Mouse (Mus musculus): ENCODE measurements around the gene Morn5. TPM values are rescaled to one million over a fixed set of nuclear protein-coding genes. Genes with fewer than 3 reads are reported as not detected.
A peak's percentile ranks its signal among the peaks of the same experiment; 100 is the strongest.

The Morn5 gene
- polyA plus RNA-seq, 1 experiment from 2014 or later = 20.2 TPM

DNA sequence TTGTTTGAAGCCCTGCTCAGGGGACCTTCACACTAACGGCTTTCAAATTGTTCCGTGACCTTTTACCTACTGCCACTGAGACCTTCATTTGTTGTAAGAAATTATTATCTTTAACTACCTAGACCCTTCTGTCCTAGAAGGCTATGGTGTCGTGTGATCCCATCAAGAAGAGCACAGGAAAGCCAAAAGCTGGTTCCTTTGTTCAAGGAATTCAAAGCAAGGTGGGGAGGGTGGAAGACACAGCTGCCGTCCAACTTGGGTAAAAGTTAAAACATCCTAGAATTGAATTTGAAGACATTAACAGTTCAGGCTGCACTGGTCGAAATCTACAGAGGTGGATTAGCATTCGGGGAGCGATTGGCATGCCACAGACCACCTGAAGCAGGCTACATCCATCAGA, 15.3 kb upstream of the Morn5 start:
- Histone ChIP-seq H3K9me3 (replicated peaks) (no peaks in the 10 kb centered on the region), H3K27ac (replicated peaks) (no peak overlapping the region), H3K4me1 (no peaks in the 10 kb centered on the region), H3K36me3 (peaks cover 36% of the 10 kb centered on the region), H3K27me3 (no peaks in the 10 kb centered on the region), H3K4me2 (replicated peaks) (no peak overlapping the region), H3K4me3 (replicated peaks) (no peak overlapping the region), H3K9ac (no peak overlapping the region)
- ATAC-seq (ENCODE audit: insufficient number of reproducible peaks, low FRiP score, low TSS enrichment, low read depth) = no peak
- WGBS = 60% methylated on average over 7 of the region's 7 CpGs

DNA sequence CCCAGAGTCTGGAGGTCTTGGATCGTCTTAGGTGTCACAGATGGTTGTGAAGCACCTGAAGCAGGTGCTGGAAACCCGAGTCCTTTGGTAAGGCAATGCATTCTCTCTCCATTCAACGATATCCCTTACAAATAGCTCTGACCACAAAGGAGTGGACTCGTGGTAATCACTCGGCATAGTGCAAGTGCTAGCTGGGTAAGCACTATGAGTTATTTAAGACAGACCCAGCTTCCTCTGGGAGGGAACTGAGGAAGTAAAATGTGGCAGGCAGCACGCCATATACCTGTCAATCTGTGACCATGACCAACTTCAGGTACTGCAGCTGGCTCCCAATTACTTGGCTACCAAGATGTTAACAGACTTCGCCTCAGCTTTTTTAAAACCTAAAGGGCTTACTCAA, 14.4 kb upstream of the Morn5 start:
- Histone ChIP-seq H3K9me3 (replicated peaks) (no peaks in the 10 kb centered on the region), H3K9ac (no peak overlapping the region), H3K4me2 (replicated peaks) (no peak overlapping the region), H3K4me3 (replicated peaks) (no peak overlapping the region), H3K36me3 (peaks cover 41% of the 10 kb centered on the region), H3K27ac (replicated peaks) (no peak overlapping the region), H3K4me1 (peaks cover 3% of the 10 kb centered on the region; the same call in 1 of the 2 replicates), H3K27me3 (no peaks in the 10 kb centered on the region)
- WGBS = 81% methylated on average over 7 of the region's 7 CpGs
- ATAC-seq (ENCODE audit: insufficient number of reproducible peaks, low FRiP score, low TSS enrichment, low read depth) = no peak

DNA sequence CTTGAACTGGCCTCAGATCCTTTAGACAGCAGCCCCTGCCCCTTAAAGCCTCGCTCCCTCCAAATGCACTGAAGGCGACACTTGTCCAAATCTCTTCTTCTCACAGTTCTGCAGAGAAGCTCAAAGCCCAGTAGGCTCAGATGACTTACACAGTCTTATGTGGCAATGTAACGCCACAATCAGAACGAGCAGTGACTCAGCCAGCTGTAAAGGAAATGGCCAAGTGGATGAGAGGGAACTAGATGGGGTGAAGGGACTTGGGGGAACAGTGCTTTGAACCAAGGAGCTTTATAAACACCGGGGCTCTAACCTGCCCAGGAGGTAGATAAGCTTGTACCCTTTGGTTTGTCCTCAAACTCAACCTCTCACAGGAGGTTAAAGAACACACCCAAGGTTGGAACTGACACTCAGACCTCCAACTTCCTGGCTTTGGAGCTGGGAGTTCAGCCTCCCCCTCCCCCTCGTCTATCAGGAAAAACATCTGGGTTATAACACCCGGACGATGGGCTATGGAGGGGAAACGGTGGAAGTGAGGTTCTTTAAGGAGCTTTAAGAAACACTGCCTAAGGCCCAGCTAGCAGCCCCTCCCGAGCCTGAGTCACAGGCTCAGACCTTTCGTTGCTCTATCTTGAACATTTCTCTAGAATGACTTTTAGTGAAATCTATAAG, 13.7 kb upstream of the Morn5 start:
- Histone ChIP-seq H3K4me2 (replicated peaks) (no peak overlapping the region), H3K4me3 (replicated peaks) (no peak overlapping the region), H3K4me1 (peaks cover 3% of the 10 kb centered on the region; the same call in 1 of the 2 replicates), H3K9ac (no peak overlapping the region), H3K36me3 (peaks cover 41% of the 10 kb centered on the region), H3K27ac (replicated peaks) (no peak overlapping the region), H3K27me3 (no peaks in the 10 kb centered on the region), H3K9me3 (replicated peaks) (no peaks in the 10 kb centered on the region)
- ATAC-seq (ENCODE audit: insufficient number of reproducible peaks, low FRiP score, low TSS enrichment, low read depth) = no peak
- 73% methylated on average over 11 of the region's 11 CpGs for WGBS

DNA sequence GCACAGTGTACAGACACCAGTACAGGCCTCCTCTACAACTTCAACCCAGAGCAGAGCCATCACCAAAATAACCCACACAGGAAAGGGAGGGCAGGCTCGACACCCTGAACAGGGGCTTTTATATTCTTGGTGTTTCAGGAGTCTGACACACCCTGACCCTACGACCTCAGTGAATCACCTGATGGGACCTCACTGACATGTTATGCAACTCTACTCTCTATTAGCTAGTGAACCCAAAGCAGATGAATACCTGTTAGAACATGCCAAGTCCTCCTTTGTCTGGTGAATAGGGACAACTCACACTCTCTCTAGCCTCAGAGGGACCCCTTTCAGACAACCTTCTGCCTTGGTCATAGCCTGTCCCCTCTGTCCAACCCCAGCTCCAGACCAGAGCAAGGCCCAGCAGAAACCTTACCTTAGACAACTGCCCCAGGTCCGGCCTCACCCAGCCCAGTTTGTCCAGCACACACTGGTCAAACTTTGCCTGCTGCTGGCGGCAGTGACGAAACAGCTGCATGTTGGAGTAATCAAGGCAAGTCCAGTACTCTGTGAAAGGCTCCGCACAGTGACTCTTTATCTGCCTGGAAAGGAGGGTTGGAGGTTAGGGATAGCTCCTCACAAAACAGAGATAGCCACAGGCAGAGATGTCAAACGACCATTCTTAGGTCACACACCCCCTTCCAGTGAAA, 9.8 kb upstream of the Morn5 start:
- ATAC-seq (ENCODE audit: insufficient number of reproducible peaks, low FRiP score, low TSS enrichment, low read depth) = 0 out of 2 replicates have a peak, but pooled peaks have one; percentile 39
- Histone ChIP-seq H3K9ac (no peak overlapping the region), H3K36me3 (peaks cover 56% of the 10 kb centered on the region)

DNA sequence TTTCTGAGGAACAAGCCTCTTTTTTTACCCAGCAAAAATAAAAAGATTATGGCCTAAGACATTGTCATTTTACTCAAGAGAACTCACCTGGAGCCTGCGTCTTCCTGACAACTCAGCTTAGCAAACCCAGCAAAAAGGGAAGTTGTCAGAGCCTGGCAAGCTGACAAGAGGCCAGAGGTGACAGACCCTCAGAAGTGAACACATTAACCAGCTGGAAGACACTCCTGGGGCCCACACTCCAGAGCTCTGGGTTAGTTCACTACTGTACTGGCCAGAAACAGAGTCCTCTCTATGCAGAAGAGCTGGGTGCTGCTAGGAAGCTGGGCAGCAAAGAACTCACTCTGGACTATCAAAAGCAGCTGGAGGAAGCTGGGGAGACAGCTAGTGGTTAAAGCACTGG, 8.4 kb upstream of the Morn5 start:
- no peak for ATAC-seq (ENCODE audit: insufficient number of reproducible peaks, low FRiP score, low TSS enrichment, low read depth)
- Histone ChIP-seq H3K4me1 (peaks cover 3% of the 10 kb centered on the region; the same call in 1 of the 2 replicates), H3K9me3 (replicated peaks) (no peaks in the 10 kb centered on the region), H3K27me3 (no peaks in the 10 kb centered on the region), H3K36me3 (peaks cover 47% of the 10 kb centered on the region), H3K4me3 (replicated peaks) (no peak overlapping the region), H3K9ac (no peak overlapping the region), H3K4me2 (replicated peaks) (no peak overlapping the region), H3K27ac (replicated peaks) (no peak overlapping the region)
- 89% methylated on average over 1 of the region's 1 CpGs for WGBS

More for the DNA sequence above, 9.8 kb upstream of the Morn5 start:
- 72% methylated on average over 7 of the region's 7 CpGs for WGBS
- Histone ChIP-seq H3K4me2 (replicated peaks) (no peak overlapping the region), H3K27ac (replicated peaks) (no peak overlapping the region), H3K27me3 (no peaks in the 10 kb centered on the region), H3K9me3 (replicated peaks) (no peaks in the 10 kb centered on the region), H3K4me1 (peaks cover 3% of the 10 kb centered on the region; the same call in 1 of the 2 replicates), H3K4me3 (replicated peaks) (no peak overlapping the region)

DNA sequence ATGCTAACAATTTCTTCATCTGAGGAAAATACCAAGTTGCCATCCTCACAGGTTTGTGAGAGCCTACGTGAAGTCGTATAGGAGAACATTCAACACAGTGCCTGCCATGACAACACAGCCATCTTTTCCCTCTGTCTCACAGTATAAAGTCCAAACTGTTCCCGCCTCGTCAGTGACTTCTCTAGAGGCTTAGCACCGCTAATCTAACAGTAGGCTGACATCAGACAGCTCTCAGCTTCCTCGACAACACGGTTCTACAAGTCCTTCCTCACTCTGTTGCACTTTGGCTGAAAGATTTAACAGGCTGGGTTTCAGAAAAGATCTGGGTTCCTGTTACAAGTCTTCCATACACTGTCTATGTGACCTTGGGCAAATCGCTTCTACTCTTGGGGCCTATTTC, 1.1 kb upstream of the Morn5 start:
- H3K4me3 ChIP-seq (replicated peaks) = peak overlapping the region; percentile 75
- no peak for ATAC-seq (ENCODE audit: insufficient number of reproducible peaks, low FRiP score, low TSS enrichment, low read depth)
- H3K9me3 ChIP-seq (replicated peaks) = no peaks in the 10 kb centered on the region
- H3K4me2 ChIP-seq (replicated peaks) = peak overlapping the region; percentile 65
- peaks cover 12% of the 10 kb centered on the region for H3K36me3 ChIP-seq
- H3K9ac ChIP-seq = peak overlapping the region; percentile 88
- peaks cover 16% of the 10 kb centered on the region for H3K4me1 ChIP-seq
- H3K27ac ChIP-seq (replicated peaks) = no peak overlapping the region
- no peaks in the 10 kb centered on the region for H3K27me3 ChIP-seq
- WGBS = 64% methylated on average over 8 of the region's 8 CpGs

DNA sequence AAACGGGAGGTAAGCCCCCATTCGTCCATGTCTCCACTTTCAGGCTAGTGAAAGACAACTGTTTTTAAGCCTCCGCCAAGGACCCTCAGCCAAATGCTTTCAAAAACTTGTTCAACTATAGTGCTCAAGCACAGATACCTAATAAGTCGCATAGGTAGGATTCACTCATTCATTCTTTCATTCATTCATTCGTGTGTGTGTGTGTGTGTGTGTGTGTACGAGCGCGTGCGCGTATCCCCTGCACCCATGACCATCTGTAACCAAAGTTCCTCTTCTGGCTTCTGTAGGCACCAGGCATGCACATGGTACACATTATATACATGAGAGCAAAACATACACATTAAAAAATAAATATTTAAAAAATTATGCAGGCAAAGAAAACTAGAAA, 303 bp downstream of the Morn5 start:
- WGBS = 44% methylated on average over 10 of the region's 10 CpGs
- H3K36me3 ChIP-seq = no peaks in the 10 kb centered on the region
- H3K4me3 ChIP-seq (replicated peaks) = peak overlapping the region; percentile 75
- peak overlapping the region; percentile 65 for H3K4me2 ChIP-seq (replicated peaks)
- no peaks in the 10 kb centered on the region for H3K27me3 ChIP-seq
- no peak overlapping the region for H3K9ac ChIP-seq
- peaks cover 19% of the 10 kb centered on the region for H3K4me1 ChIP-seq
- H3K9me3 ChIP-seq (replicated peaks) = no peaks in the 10 kb centered on the region
- no peak overlapping the region for H3K27ac ChIP-seq (replicated peaks)
- ATAC-seq (ENCODE audit: insufficient number of reproducible peaks, low FRiP score, low TSS enrichment, low read depth) = no peak

DNA sequence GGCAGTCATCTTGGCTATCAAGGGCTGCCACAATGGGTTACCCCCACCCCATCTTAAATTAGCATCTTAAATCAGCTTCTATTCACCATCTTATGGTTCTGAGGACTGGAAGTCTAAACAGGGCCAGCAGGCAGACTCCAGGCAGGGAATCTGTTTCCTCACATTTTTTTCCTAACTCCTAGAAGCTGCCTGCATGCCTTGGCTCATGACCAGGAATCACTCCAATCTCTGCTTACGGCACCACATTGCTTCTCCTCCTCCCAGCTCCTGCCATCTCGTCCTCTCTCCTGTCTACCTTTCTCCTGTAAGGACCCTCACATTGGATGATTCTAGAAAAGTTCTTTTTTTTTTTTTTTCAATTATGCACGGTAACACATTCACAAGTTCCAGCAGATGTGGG, 4.0 kb downstream of the Morn5 start:
- Histone ChIP-seq H3K9me3 (replicated peaks) (no peaks in the 10 kb centered on the region), H3K9ac (no peak overlapping the region), H3K4me1 (peaks cover 14% of the 10 kb centered on the region), H3K36me3 (no peaks in the 10 kb centered on the region), H3K27ac (replicated peaks) (no peak overlapping the region), H3K4me3 (replicated peaks) (no peak overlapping the region), H3K27me3 (no peaks in the 10 kb centered on the region), H3K4me2 (replicated peaks) (no peak overlapping the region)
- WGBS = 49% methylated on average over 3 of the region's 3 CpGs
- ATAC-seq (ENCODE audit: insufficient number of reproducible peaks, low FRiP score, low TSS enrichment, low read depth) = no peak

DNA sequence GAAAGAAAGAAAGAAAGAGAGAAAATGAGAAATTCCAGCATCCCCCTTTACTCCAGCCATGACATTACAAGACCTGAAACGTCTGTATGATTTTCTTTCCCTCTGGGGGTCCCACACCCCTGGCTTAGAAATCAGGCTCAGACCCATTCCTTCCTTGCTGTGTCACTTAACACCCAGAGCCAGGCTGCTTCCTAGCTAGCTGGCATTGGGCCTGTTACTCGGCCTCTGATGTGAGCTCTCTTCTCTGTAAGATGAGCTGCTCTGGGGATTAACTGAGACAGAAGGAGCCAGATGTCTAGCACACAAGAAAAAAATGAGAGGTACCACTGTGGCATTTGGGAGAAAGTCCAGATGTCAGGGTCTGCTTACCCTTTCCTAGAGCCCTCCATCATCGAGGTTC, 7.0 kb downstream of the Morn5 start:
- no peaks in the 10 kb centered on the region for H3K9me3 ChIP-seq (replicated peaks)
- H3K4me3 ChIP-seq (replicated peaks) = no peak overlapping the region
- no peak overlapping the region for H3K9ac ChIP-seq
- no peaks in the 10 kb centered on the region for H3K27me3 ChIP-seq
- WGBS = 6% methylated on average over 3 of the region's 3 CpGs
- no peaks in the 10 kb centered on the region for H3K36me3 ChIP-seq
- H3K27ac ChIP-seq (replicated peaks) = no peak overlapping the region
- peaks cover 6% of the 10 kb centered on the region; the same call in 1 of the 2 replicates for H3K4me1 ChIP-seq
- ATAC-seq (ENCODE audit: insufficient number of reproducible peaks, low FRiP score, low TSS enrichment, low read depth) = no peak
- H3K4me2 ChIP-seq (replicated peaks) = no peak overlapping the region

DNA sequence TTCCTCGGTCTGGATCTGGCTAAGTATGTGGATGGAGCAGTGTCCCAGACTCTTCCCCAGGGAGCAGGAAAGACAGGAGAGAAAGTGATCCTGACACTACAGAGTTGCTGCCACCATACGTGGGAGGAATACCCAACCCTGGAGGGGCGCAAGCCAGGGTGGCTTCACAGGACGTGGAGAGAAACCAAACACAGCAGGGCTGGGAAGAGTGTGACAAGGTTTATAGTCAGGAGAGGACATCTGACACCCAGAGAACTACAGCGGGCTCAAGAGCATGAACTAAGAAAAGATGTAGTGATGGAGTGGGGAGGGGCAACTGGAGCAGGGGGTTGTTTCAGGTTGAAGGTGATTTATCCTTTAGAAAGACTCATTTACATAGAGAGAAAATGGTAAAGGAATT, 12.2 kb downstream of the Morn5 start:
- no peak overlapping the region for H3K9ac ChIP-seq
- no peaks in the 10 kb centered on the region for H3K9me3 ChIP-seq (replicated peaks)
- 61% methylated on average over 5 of the region's 5 CpGs for WGBS
- H3K36me3 ChIP-seq = no peaks in the 10 kb centered on the region
- H3K4me1 ChIP-seq = no peaks in the 10 kb centered on the region
- H3K4me3 ChIP-seq (replicated peaks) = no peak overlapping the region
- no peaks in the 10 kb centered on the region for H3K27me3 ChIP-seq
- H3K4me2 ChIP-seq (replicated peaks) = no peak overlapping the region
- no peak overlapping the region for H3K27ac ChIP-seq (replicated peaks)
- no peak for ATAC-seq (ENCODE audit: insufficient number of reproducible peaks, low FRiP score, low TSS enrichment, low read depth)

DNA sequence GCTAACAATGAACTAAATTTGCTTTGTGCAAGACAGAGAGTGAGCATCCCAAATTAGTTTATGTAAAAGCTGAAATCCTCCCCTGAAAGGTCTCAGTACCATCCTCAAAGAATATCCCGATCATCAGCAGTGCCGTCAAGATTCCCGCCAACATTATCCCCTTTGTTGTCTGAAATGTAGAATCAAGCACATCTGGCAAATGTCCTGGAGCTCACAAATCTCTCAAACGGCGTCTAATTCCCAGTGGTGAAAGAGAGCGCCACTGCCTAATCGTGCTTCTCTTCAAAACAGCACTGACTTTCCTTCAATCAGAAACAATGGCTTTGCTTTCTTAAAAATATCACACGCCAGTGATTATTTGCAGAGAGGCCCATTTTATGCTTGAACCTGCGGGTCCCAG, 17.9 kb downstream of the Morn5 start:
- no peak for ATAC-seq (ENCODE audit: insufficient number of reproducible peaks, low FRiP score, low TSS enrichment, low read depth)
- no peak overlapping the region for H3K27ac ChIP-seq (replicated peaks)
- 34% methylated on average over 9 of the region's 9 CpGs for WGBS
- no peaks in the 10 kb centered on the region for H3K4me1 ChIP-seq
- H3K9me3 ChIP-seq (replicated peaks) = no peaks in the 10 kb centered on the region
- H3K4me3 ChIP-seq (replicated peaks) = no peak overlapping the region
- H3K27me3 ChIP-seq = no peaks in the 10 kb centered on the region
- no peaks in the 10 kb centered on the region for H3K36me3 ChIP-seq
- H3K9ac ChIP-seq = no peak overlapping the region
- no peak overlapping the region for H3K4me2 ChIP-seq (replicated peaks)

All from embryonic facial prominence, embryonic 15.5 days (tissue).